Mouse (Mus musculus) liver, postnatal 0 days (tissue): ENCODE data around the gene Srp72. TPM values are rescaled to one million over a fixed set of nuclear protein-coding genes. Genes with fewer than 3 reads are reported as not detected.
A peak's percentile ranks its signal among the peaks of the same experiment; 100 is the strongest.

Source experiments
- ATAC-seq: fragments of 200-750 bp; cut with Nextera tagmentation; 2 replicates; pipeline ENCODE4 v1.8.0; 2017; ENCODE audit warnings: mild to moderate bottlenecking, moderate library complexity
- DNase-seq: peaks from one replicate; pipeline ENCODE4 v3.0.0-alpha.2; 2016
- H3K27ac ChIP-seq: fragments of 300-500 bp; sonication (generic); 2 replicates; pipeline ENCODE4 v1.5.1; 2014; ENCODE audit warnings: antibody characterized with exemption, moderate library complexity, mild to moderate bottlenecking, low read depth
- H3K27me3 ChIP-seq: fragments of 300-500 bp; sonication (generic); 2 replicates; pipeline ENCODE4 v1.6.1; 2014; ENCODE audit warnings: low read length, control low read depth, mixed read lengths; ENCODE audit not compliant: insufficient read depth
- H3K36me3 ChIP-seq: fragments of 300-500 bp; sonication (generic); replicated peaks from 2 replicates; pipeline ENCODE4 v1.6.1; 2014; ENCODE audit warnings: mild to moderate bottlenecking, control low read depth, low read length, moderate library complexity, mixed read lengths; ENCODE audit not compliant: insufficient read depth
- H3K4me1 ChIP-seq: fragments of 300-500 bp; sonication (generic); 2 replicates; pipeline ENCODE4 v1.6.1; 2014; ENCODE audit warnings: antibody characterized with exemption, mild to moderate bottlenecking, control low read depth; ENCODE audit not compliant: insufficient read depth
- H3K4me2 ChIP-seq: fragments of 300-500 bp; sonication (generic); 2 replicates; pipeline ENCODE4 v1.6.1; 2014; ENCODE audit warnings: low read depth, mild to moderate bottlenecking, low read length, moderate library complexity, mixed read lengths
- H3K4me3 ChIP-seq: fragments of 300-500 bp; sonication (generic); 2 replicates; pipeline ENCODE4 v1.5.1; 2014; ENCODE audit warnings: low read depth, low read length
- H3K9ac ChIP-seq: fragments of 300-500 bp; sonication (generic); replicated peaks from 2 replicates; pipeline ENCODE4 v1.6.1; 2014; ENCODE audit warnings: mild to moderate bottlenecking, moderate library complexity
- H3K9me3 ChIP-seq: fragments of 300-500 bp; sonication (generic); 2 replicates; pipeline ENCODE4 v1.6.1; 2016; ENCODE audit warnings: mild to moderate bottlenecking, control low read depth, low read length, mixed read lengths
- CTCF ChIP-seq: sonication (generic); IDR thresholded peaks from 2 replicates; pipeline ENCODE4 v1.5.1; 2016; ENCODE audit warnings: antibody characterized with exemption, low read depth
- EP300 ChIP-seq: IDR thresholded peaks from 2 replicates; pipeline ENCODE4 v1.6.1; 2016; ENCODE audit warnings: antibody characterized with exemption, low read depth, mild to moderate bottlenecking
- WGBS: fragments of 180-500 bp; shearing (Covaris S2); extraction: QIAGEN DNeasy Blood & Tissue Kit; methylation state at CpG from one replicate; pipeline ENCODE4 v1.1.7; 2014; ENCODE audit not compliant: insufficient replicate concordance; 5-methylcytosine and 5-hydroxymethylcytosine counted together
- polyA plus RNA-seq: library from polyadenylated mRNA; unstranded; fragments of >200 nt; fragmentation: Nextera tagmentation; extraction: Ambion mirVana; gene quantifications from 2 replicates; pipeline ENCODE4 v1.2.1, GENCODE M21; 2015

Srp72 gene
- polyA plus RNA-seq, 1 experiment from 2014 or later = 34.4 TPM

DNA sequence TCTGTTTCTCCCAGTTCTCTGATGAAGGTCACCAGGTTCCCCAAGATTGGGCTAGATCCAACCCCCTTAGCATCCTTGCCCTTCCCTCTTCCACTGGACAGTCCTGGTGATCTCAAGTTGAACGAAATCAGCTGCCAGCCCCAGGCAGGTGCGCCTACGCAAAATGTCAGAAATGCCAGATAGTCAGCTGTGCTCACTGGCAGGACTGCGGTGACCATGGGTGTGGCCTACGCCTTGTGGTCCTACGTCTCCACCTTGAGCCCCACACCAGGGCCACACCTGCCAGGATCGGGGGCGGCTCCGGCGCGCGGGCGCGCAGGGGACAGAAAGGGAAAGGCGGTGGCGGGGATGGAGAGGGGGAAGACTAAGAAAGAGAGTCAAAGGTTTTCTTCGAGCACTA lies 26.7 kb downstream of the Srp72 start:
- no peaks in the 10 kb centered on the region for H3K9me3 ChIP-seq
- ATAC-seq (no peak), DNase-seq (no peak)
- peaks cover 38% of the 10 kb centered on the region for H3K36me3 ChIP-seq
- 88% methylated on average over 17 of the region's 17 CpGs for WGBS
- H3K4me3 ChIP-seq = no peak overlapping the region
- no peak overlapping the region for H3K4me2 ChIP-seq
- H3K27ac ChIP-seq = no peak overlapping the region
- H3K9ac ChIP-seq = no peak overlapping the region
- no peaks in the 10 kb centered on the region for H3K27me3 ChIP-seq
- no peaks in the 10 kb centered on the region for H3K4me1 ChIP-seq
- TF ChIP-seq EP300 = no peak
- no peak for TF ChIP-seq CTCF

DNA sequence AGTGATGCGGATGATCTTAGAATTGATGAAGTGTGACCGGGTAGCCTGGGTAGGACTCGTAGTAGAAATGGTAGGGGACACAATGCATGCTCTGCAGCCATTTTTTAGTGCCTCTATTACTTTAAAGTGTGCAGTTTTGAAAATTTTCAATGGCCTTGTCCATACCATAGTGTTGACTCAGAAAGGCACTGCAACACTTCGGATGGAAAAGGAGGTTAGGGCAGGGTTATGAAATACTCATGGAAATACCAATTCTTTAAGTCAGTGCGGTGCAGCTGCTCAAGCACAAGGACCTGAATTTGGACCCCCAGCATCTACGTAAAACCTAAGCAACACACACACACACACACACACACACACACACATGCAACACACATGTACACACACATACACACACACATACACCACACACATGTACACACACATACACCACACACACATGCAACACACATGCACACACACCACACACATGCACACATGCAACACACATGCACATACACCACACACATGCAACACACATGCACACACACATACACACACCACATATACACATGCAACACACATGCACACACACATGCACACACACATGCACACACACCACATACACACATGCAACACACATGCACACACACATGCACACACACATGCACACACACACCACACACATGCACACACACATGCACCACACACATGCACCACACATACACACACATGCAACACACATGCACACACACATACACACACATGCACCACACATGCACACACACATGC lies 29.8 kb downstream of the Srp72 start, which contains the start of gene Arl9:
Arl9 (plus strand) TSS at position 5 of the 771 bp plus-strand sequence.
- no peak within 1 kb of the TSS for H3K27ac ChIP-seq
- no peak within 1 kb of the TSS for H3K9ac ChIP-seq
- no peak within 1 kb of the TSS for H3K4me2 ChIP-seq
- peaks cover 10% of the 10 kb centered on the region for H3K36me3 ChIP-seq
- no peak for DNase-seq
- WGBS = 85% methylated on average over 6 of the region's 6 CpGs
- no peak for ATAC-seq
- no peaks in the 10 kb centered on the region for H3K27me3 ChIP-seq
- TF ChIP-seq CTCF (no peak), EP300 (no peak)
- H3K4me3 ChIP-seq = no peak within 1 kb of the TSS
- no peaks in the 10 kb centered on the region for H3K4me1 ChIP-seq
- H3K9me3 ChIP-seq = no peaks in the 10 kb centered on the region

DNA sequence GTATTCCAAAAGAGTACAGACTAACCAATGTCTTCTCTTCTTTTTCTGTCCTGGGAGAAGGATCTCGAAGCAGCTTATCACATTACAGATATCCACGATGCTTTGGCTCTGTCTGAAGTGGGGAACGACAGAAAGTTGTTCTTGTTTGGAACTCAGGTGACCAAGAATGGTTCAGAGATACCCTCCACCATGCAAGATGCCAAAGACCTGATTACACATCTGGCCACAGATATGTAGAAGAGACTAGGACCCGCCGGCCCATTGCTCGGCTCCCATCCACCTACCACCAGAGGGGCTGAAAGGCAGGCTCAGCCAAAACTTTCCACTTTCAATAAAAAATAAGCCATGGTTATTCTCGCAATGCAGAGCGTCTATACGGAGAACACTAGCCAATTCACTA lies 35.9 kb downstream of the Srp72 start:
- H3K4me1 ChIP-seq = 0 out of 2 replicates have a peak, but pooled peaks cover under 1% of the 10 kb centered on the region
- 64% methylated on average over 9 of the region's 9 CpGs for WGBS
- DNase-seq = no peak
- no peak overlapping the region for H3K4me2 ChIP-seq
- no peak overlapping the region for H3K4me3 ChIP-seq
- no peak overlapping the region for H3K9ac ChIP-seq
- no peak for TF ChIP-seq CTCF
- TF ChIP-seq EP300 = no peak
- H3K27me3 ChIP-seq = no peaks in the 10 kb centered on the region
- H3K36me3 ChIP-seq = no peaks in the 10 kb centered on the region
- H3K27ac ChIP-seq = no peak overlapping the region
- ATAC-seq = no peak
- H3K9me3 ChIP-seq = no peaks in the 10 kb centered on the region

DNA sequence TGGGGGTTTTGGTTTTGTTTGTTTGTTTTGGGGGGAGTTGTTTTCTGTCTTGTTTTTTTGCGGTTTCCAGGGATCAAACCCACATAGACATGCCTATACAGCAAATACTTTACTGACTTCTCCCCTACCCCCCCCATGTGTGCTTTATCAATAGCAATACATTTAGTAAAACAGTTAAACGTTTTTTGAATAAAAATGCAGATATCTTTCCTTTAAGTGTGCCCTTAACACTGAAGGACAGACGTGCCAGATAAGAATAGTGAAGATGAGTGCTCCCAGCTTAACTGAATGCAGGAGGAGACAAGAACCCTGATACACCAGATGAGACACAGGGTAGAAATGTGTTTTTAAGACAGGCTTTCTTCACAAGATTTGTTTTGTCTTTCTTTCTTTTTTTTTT lies 36.6 kb downstream of the Srp72 start:
- ATAC-seq = no peak
- H3K9ac ChIP-seq = no peak overlapping the region
- TF ChIP-seq EP300 (peak; percentile 94), CTCF (no peak)
- no peaks in the 10 kb centered on the region for H3K36me3 ChIP-seq
- no peak overlapping the region for H3K27ac ChIP-seq
- DNase-seq = no peak
- no peak overlapping the region for H3K4me2 ChIP-seq
- H3K27me3 ChIP-seq = no peaks in the 10 kb centered on the region
- no peaks in the 10 kb centered on the region for H3K9me3 ChIP-seq
- no peak overlapping the region for H3K4me3 ChIP-seq
- WGBS = 41% methylated on average over 3 of the region's 3 CpGs
- peaks cover 8% of the 10 kb centered on the region for H3K4me1 ChIP-seq

DNA sequence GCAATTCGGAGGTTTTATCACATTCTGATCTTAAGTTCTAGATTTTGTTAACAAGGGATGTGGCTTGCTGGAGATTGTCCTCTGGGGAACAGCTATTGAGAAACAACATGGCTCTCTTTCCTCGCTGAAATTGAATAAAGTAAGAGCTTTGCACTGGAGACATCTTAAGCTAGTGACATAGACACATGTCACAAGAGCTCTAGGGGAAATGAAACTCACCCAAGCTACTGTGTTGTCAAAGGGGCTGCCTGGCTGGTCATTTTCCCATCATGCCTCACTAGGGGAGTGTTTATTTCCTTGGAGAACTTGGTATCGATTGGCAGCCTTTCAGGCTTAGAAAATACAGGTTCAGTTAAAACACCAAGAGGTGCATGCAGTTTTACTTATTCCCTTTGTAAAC lies 38.7 kb downstream of the Srp72 start:
- Histone ChIP-seq H3K4me1 (peaks cover 12% of the 10 kb centered on the region), H3K4me2 (no peak overlapping the region), H3K27me3 (no peaks in the 10 kb centered on the region), H3K36me3 (no peaks in the 10 kb centered on the region), H3K9me3 (no peaks in the 10 kb centered on the region), H3K4me3 (no peak overlapping the region), H3K27ac (no peak overlapping the region), H3K9ac (no peak overlapping the region)
- 55% methylated on average over 3 of the region's 3 CpGs for WGBS
- no peak for TF ChIP-seq EP300
- TF ChIP-seq CTCF = no peak
- ATAC-seq (no peak), DNase-seq (no peak)

DNA sequence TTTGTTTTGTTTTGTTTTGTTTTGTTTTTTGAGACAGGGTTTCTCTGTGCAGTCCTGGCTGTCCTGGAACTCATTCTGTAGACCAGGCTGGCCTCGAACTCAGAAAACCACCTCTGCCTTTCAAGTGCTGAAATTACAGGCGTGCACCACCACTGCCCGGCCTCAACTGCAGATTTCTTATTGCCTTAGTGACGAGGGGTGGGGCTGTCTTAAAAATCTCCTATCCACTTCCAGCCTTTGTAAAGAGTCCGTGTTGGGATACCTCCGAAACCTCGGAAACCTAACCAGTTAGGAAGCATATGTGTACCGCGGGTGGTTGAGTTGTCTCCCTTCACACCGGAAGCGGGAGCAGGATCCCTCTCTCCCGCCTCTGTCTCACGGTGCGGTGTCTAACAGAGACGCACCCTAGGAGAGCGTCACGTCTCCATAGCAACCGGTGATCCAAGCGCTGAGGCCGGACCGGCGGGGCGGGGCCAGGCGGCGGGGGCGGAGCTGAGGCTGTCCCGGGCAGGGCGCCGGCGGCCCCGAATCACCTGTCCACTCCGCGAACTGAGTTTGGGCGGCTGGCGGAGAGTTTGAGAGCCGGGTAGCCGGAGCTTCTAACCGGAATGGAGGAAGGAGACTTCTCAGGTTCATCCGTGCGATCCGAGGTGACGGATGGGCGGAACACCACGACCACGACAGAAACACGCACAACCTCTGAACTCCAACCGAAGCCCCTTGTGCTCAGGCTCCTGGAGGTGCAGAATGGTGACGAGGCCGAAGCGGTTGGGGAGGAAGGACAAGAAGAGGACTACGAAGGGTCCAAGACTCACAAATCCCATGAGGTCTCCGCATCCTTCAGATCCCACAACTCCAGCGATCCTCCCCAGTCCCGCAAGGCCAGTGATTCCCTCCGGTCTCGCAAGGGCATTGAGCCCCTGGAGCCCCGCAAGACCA lies 41.3 kb downstream of the Srp72 start, which contains the start of gene Thegl:
Thegl (plus strand) TSS at position 480 of the 939 bp plus-strand sequence.
- Histone ChIP-seq H3K9ac (peak within 1 kb of the TSS; percentile 16; the same call in 1 of the 2 replicates), H3K9me3 (no peaks in the 10 kb centered on the region), H3K27me3 (no peaks in the 10 kb centered on the region), H3K4me3 (peak within 1 kb of the TSS; percentile 54), H3K36me3 (no peaks in the 10 kb centered on the region), H3K4me2 (peak within 1 kb of the TSS; percentile 86), H3K4me1 (peaks cover 12% of the 10 kb centered on the region), H3K27ac (no peak within 1 kb of the TSS)
- peak; percentile 94 for DNase-seq
- peak; percentile 100 for ATAC-seq
- TF ChIP-seq EP300 (no peak), CTCF (no peak)
- WGBS = 14% methylated on average over 51 of the region's 57 CpGs
